Mouse (Mus musculus): Measurements from ENCODE around the gene Carf. TPM values are rescaled to one million over a fixed set of nuclear protein-coding genes. Genes with fewer than 3 reads are reported as not detected.

The Carf gene
- polyA plus RNA-seq (2015; fragmentation: Nextera tagmentation; extraction: Ambion mirVana), result 2.8 and 4.2 TPM in 2 replicates

DNA sequence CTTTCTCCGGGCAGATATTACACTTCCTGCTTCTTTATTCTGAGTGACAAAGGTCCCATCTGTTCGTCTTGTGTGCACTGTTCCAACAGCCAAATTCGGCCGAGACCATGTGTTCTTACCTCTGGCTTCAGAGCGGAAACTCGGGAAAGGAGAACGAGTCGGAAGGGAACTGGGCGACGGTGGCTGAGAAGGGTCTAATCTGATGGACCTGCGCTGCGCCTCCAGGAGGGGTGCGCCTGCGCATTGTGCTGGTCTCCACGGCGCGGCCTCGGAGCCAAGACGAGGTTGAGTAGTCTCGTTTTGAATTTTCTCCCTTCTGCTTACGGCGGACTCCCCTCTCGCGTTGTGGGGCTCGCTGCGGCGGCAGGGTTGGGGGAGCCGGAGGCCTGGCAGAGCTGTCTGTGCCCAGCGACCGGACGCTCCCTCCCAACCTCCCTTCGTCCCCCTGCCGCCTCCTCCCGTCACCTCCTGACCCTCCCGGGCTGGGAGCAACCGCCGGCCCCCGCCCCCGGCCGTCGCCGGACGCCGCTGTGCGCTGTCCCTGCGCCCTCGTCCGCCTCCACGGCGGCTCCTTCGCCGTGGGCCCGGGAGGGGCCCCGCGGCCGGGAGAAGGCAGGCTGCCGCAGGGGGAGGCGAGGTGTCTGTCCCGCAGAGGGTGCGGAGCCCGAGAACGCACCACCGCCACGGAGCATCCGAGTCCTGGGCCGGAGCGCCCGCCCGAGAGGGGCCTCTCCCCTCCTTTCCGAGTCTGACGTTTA is at the start of gene Carf, which contains the start of gene Wdr12:
Gene Carf (plus strand): TSS at position 224 of the 758 bp plus-strand sequence.
Gene Wdr12 (minus strand): TSS at position 622 of the 758 bp plus-strand sequence.

DNA sequence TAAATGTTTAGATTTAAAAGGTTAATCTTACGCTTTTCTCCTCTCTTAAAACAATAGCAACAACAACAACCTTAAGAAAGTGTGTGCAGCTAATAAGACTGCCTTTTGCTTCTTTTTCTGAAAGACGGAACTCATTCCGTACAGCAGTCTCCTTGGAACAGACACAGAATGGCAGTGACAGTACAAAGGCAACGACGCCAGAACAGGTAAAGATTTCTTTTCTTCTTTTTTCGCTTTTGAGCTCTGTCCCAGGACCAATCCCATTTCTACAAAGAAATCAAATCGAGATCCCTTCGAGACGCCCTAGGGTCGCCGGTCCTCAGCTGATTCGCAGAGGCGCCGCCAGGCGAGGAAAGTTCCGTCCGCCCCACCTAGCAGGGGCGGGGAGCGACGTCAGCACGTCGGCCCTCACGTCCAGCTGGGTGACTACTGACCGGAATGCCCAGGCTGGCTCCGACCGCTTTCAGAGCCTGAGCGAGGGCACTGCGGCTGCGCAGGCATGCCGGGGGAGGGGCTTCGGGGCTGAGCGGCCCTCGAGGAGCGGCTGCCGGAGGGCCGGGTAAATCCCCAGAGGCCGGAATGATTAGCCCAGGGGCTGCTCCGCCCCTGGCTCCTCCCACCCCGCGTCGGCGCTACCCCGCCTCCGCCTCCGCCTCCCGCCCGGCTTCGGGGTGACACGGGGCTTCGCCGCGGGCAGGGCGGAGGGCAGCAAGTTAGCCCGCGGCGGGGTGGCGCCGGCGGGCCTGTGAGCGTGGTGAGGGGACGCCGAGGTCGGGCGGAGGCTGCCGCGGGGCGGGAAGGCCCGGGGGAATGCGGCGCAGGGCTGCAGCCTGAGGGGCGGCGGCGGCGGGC is 82.1 kb downstream of the Carf start, which contains the start of gene Nbeal1:
Gene Nbeal1 (plus strand): TSS at position 668 of the 852 bp plus-strand sequence.

Other genes starting within 250 kb of the Carf start
- 9.9 and 11.6 TPM in 2 replicates for gene Fam117b, start 185.2 kb upstream of the Carf start, polyA plus RNA-seq (2015; fragmentation: Nextera tagmentation; extraction: Ambion mirVana)
- 3.3 and 6.5 TPM in 2 replicates for gene Ica1l, start 55.1 kb upstream of the Carf start, polyA plus RNA-seq (2015; fragmentation: Nextera tagmentation; extraction: Ambion mirVana)
- 25.1 and 41.0 TPM in 2 replicates for gene Wdr12, start 398 bp downstream of the Carf start, polyA plus RNA-seq (2015; fragmentation: Nextera tagmentation; extraction: Ambion mirVana)
- gene Nbeal1, start 82.4 kb downstream of the Carf start, polyA plus RNA-seq (2015; fragmentation: Nextera tagmentation; extraction: Ambion mirVana), result 5.1 and 7.7 TPM in 2 replicates
- 22.6 and 27.3 TPM in 2 replicates for gene Cyp20a1, start 245.1 kb downstream of the Carf start, polyA plus RNA-seq (2015; fragmentation: Nextera tagmentation; extraction: Ambion mirVana)